Mouse (Mus musculus) embryonic facial prominence, embryonic 12.5 days (tissue): ENCODE results near the gene Tm9sf2. TPM values are rescaled to one million over a fixed set of nuclear protein-coding genes. Genes with fewer than 3 reads are reported as not detected.
"Not testable (repeated sequence)": the region's sequence is repeated elsewhere in the genome, so short reads cannot be mapped to it uniquely, and the experiment has no call there.

Experiments used
- ATAC-seq: fragments of 200-750 bp; cut with Nextera tagmentation; 2 replicates; pipeline ENCODE4 v1.8.0; 2017; ENCODE audit not compliant: insufficient number of reproducible peaks, insufficient read depth, low FRiP score, low TSS enrichment
- H3K27ac ChIP-seq: fragments of 300-500 bp; sonication (generic); 2 replicates; pipeline ENCODE4 v1.5.1; 2016; ENCODE audit warnings: mild to moderate bottlenecking
- H3K27me3 ChIP-seq: fragments of 300-500 bp; sonication (generic); 2 replicates; pipeline ENCODE4 v1.6.1; 2016; ENCODE audit warnings: mild to moderate bottlenecking, moderate library complexity
- H3K36me3 ChIP-seq: fragments of 300-500 bp; sonication (generic); 2 replicates; pipeline ENCODE4 v1.6.1; 2016; ENCODE audit warnings: mild to moderate bottlenecking
- H3K4me1 ChIP-seq: fragments of 300-500 bp; sonication (generic); 2 replicates; pipeline ENCODE4 v1.6.1; 2016
- H3K4me2 ChIP-seq: fragments of 300-500 bp; sonication (generic); replicated peaks from 2 replicates; pipeline ENCODE4 v1.6.1; 2016; ENCODE audit warnings: mild to moderate bottlenecking, moderate library complexity
- H3K4me3 ChIP-seq: fragments of 300-500 bp; sonication (generic); 2 replicates; pipeline ENCODE4 v1.5.1; 2016; ENCODE audit warnings: mild to moderate bottlenecking
- H3K9ac ChIP-seq: fragments of 300-500 bp; sonication (generic); 2 replicates; pipeline ENCODE4 v1.6.1; 2016; ENCODE audit warnings: mild to moderate bottlenecking, moderate library complexity
- H3K9me3 ChIP-seq: fragments of 300-500 bp; sonication (generic); 2 replicates; pipeline ENCODE4 v1.6.1; 2016; ENCODE audit warnings: mild to moderate bottlenecking, moderate library complexity
- WGBS: fragments of 180-500 bp; shearing (Covaris S2); methylation state at CpG from one replicate; pipeline ENCODE4 v1.1.7; 2016; 5-methylcytosine and 5-hydroxymethylcytosine counted together
- polyA plus RNA-seq: library from polyadenylated mRNA; unstranded; fragments of >200 nt; fragmentation: Nextera tagmentation; extraction: Ambion mirVana; gene quantifications from 2 replicates; pipeline ENCODE4 v1.2.1, GENCODE M21; 2016

Tm9sf2 gene
- 143 and 147 TPM in 2 replicates for polyA plus RNA-seq

DNA sequence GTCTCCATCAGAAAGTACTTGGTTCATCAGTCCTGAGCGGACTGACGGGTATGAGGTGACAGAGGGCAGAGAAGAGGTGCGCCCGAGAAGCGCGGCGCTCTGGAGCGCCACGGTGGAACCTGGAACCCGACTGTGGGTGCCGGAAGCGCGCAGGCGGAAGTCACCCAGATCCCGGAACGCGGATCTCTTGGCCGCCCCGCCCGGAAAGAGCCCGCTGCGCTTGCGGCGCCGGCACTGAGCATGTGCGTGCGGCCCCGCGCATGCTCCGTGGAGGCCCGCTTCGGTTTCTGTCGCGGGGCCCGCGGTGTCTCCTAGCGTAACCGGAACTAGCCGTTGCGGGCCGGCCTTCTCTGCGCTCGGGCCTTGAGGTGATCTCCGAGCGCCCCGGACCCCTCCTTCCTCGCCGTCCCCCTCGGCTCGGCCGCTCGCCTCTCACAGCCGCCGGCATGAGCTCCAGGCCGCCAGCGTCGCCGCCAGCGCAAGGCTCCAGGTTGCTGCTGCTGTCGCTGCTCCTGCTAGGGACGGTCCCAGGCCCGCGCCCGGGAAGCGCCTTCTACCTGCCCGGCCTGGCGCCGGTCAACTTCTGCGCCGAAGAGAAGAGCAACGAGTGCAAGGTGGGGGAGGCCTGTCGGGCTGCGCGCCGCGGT lies at the start of gene Tm9sf2:
TSS of gene Tm9sf2 (plus strand) at position 217 of the 647 bp plus-strand sequence.
- Histone ChIP-seq H3K36me3 (peaks cover 8% of the 10 kb centered on the region; the same call in 1 of the 2 replicates), H3K4me1 (peaks cover 22% of the 10 kb centered on the region), H3K9me3 (no peaks in the 10 kb centered on the region), H3K27ac (peak within 1 kb of the TSS; percentile 96), H3K27me3 (no peaks in the 10 kb centered on the region), H3K4me3 (peak within 1 kb of the TSS; percentile 100), H3K9ac (peak within 1 kb of the TSS; percentile 95), H3K4me2 (peak within 1 kb of the TSS; percentile 71)
- under 1% methylated on average over 76 of the region's 76 CpGs for WGBS
- peak; percentile 90 for ATAC-seq

DNA sequence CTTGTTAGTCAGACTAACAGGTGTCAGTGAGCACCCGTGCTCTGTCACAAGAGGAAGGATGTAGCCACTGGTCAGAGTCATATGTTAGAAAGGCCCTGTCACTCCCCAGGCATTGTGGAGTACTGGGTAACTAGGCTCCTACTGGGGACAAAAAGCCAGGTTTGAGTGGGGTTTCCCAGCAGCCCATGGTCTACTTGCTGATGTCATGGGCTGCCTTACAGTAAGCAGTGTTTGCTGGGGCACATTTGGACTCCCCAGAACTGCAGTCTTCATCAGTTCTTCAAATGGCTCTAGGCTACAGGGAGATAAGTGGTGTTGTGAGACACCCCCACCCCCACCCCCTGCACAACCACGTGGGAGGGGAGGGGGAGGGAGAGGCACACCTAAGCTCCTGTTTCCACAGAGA lies 48.9 kb upstream of the Tm9sf2 start:
- H3K4me2 ChIP-seq, result no peak overlapping the region
- ATAC-seq, result no peak
- 37% methylated on average over 2 of the region's 2 CpGs for WGBS

DNA sequence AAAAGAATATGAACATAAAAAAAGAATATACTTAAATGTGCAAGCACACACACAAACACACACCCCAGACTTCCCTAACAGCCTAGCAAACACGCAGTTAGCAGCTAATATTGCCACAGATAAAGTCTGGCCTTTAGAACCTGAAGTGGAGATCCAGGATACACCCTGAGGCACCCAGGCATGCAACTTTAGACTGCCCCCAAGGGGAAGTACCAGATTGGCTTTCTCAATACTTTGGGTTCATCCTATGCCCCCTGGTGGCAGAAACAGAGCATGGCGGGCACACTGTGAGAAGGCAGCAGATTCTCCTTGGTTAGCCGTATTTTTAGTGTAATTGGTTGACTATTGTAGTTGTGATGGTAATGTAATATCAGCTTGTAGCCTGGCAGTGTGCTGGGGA lies 46.2 kb upstream of the Tm9sf2 start:
- no peak for ATAC-seq
- Histone ChIP-seq H3K9ac (no peak overlapping the region), H3K27ac (no peak overlapping the region), H3K4me3 (no peak overlapping the region), H3K9me3 (no peaks in the 10 kb centered on the region), H3K27me3 (no peaks in the 10 kb centered on the region), H3K4me2 (no peak overlapping the region), H3K4me1 (no peaks in the 10 kb centered on the region), H3K36me3 (no peaks in the 10 kb centered on the region)
- 18% methylated on average over 3 of the region's 3 CpGs for WGBS

More for the DNA sequence above, 48.9 kb upstream of the Tm9sf2 start:
- no peaks in the 10 kb centered on the region for H3K4me1 ChIP-seq
- H3K27me3 ChIP-seq, result no peaks in the 10 kb centered on the region
- no peaks in the 10 kb centered on the region for H3K9me3 ChIP-seq
- H3K4me3 ChIP-seq, result no peak overlapping the region
- H3K27ac ChIP-seq, result no peak overlapping the region
- no peaks in the 10 kb centered on the region for H3K36me3 ChIP-seq
- H3K9ac ChIP-seq, result no peak overlapping the region

DNA sequence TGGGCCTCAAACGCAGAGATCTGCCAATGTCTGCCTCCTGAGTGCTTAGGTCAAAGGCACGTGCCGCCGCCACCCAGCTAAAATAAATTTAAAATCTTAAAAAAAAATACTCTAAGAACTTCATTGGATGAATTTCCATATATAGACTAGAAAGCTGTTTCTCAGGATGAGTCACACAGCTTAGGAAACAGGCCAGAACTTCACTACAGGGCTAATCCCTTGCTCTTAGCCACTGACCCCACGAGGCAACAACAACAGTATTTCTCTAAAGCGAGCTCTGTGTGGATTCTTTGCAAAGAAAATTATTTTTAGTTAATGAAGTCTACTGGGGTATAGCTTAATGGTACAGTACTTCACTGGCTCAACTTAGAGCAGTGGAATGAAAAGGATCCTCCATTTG lies 45.5 kb upstream of the Tm9sf2 start:
- no peaks in the 10 kb centered on the region for H3K27me3 ChIP-seq
- H3K9me3 ChIP-seq, result no peaks in the 10 kb centered on the region
- H3K36me3 ChIP-seq, result no peaks in the 10 kb centered on the region
- ATAC-seq, result no peak
- H3K4me3 ChIP-seq, result no peak overlapping the region
- H3K27ac ChIP-seq, result no peak overlapping the region
- H3K4me2 ChIP-seq, result no peak overlapping the region
- no peak overlapping the region for H3K9ac ChIP-seq
- 86% methylated on average over 6 of the region's 6 CpGs for WGBS
- H3K4me1 ChIP-seq, result no peaks in the 10 kb centered on the region

DNA sequence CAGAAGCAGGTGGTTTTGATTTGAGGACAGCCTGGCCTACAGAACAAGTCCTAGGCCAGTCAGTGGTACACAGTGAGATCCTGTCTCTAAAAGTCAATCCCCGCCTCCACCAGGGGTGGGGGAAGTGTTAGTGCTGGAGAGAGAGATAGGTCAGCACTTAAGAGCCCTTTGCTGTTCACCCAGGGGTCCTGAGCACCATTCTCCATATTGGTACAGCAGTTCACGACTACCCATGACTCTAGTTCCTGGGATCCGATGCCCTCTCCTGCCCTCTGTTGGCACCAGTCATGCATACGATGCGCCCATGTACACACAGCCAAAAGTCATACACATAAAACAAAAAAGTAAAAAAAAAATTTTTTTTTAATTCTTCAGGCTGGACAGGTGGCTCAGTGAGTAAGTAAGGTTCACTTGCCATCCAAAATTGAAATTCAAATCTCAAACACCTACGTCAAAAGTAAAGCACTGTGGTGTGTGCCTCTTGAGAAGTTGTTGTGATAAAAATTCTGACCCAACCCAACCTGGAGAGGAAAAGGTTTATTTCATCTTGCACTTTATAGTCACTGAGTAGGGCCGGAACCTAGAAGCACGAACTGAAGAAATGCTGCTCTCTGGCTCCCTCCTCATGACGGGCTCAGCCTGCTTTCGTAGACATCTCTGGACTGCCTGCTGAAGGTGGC lies 44.3 kb upstream of the Tm9sf2 start:
- H3K36me3 ChIP-seq, result no peaks in the 10 kb centered on the region
- H3K4me2 ChIP-seq, result no peak overlapping the region
- no peaks in the 10 kb centered on the region for H3K4me1 ChIP-seq
- no peak for ATAC-seq
- WGBS, result 79% methylated on average over 10 of the region's 10 CpGs
- H3K9me3 ChIP-seq, result no peaks in the 10 kb centered on the region
- no peak overlapping the region for H3K27ac ChIP-seq
- no peaks in the 10 kb centered on the region for H3K27me3 ChIP-seq
- no peak overlapping the region for H3K9ac ChIP-seq
- no peak overlapping the region for H3K4me3 ChIP-seq

DNA sequence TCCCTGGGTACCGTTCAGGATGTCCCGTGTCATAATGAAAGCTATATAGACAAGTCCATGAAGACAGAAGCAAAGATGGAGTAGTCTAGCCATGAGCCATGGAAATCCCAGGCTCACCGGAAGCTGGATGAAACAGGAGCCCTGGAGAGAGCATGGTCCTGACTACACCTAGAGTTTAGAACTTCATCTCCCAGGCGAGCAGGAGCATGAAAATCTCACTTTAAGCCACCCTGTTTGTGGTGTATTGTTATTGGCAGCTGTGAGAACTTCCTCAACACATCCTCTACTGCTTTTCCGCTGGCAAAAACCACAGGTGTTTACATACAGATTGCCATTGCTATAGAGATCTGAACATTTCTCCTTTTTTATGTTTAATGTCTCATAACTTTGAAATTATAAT lies 43.2 kb upstream of the Tm9sf2 start:
- Histone ChIP-seq H3K4me3 (no peak overlapping the region), H3K9me3 (no peaks in the 10 kb centered on the region), H3K4me2 (no peak overlapping the region), H3K4me1 (no peaks in the 10 kb centered on the region), H3K27me3 (no peaks in the 10 kb centered on the region), H3K27ac (no peak overlapping the region), H3K9ac (no peak overlapping the region), H3K36me3 (no peaks in the 10 kb centered on the region)
- WGBS, result 74% methylated on average over 5 of the region's 5 CpGs
- no peak for ATAC-seq

DNA sequence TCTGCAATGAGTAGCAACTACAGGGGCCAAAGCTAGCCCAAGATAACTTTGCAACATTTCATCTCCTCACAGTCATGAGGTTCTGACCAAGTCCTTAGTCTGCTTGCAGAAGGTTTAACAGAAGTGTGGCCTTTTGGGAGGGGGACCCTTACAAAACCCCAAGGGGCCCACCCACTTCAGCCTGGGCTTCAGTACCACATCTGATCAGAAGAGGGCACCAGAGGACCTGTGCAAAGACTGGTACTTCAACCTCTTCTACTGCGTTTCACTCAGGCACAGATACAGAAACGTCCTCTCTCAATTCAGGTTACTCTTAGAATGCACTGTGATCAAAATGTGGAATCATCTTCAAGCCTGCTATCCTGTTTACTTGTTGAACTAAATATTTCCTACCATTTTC lies 42.3 kb upstream of the Tm9sf2 start:
- Histone ChIP-seq H3K4me3 (no peak overlapping the region), H3K36me3 (no peaks in the 10 kb centered on the region), H3K27me3 (no peaks in the 10 kb centered on the region), H3K4me2 (no peak overlapping the region), H3K4me1 (no peaks in the 10 kb centered on the region), H3K9ac (no peak overlapping the region), H3K9me3 (no peaks in the 10 kb centered on the region), H3K27ac (no peak overlapping the region)
- 6% methylated on average over 2 of the region's 2 CpGs for WGBS
- ATAC-seq, result no peak

DNA sequence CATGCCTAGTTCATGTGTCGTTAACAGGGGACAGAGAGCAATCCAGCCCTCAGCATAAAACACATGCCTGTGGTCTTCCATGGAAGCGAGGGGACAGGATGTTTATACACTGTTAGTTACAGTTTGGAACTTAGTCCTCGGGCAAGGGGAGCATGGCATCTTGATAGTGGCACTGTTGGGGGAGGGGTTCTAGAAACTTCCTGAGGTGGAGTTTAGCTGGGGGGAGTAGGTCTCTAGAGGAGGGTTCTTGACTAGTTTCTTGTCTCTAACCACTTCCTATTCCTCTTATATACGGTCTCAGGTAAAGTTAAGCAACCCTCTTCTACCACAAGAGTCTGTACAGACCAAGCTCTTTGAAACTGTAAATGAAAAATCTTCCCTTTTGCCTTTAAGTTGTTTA lies 40.6 kb upstream of the Tm9sf2 start:
- Histone ChIP-seq H3K27me3 (no peaks in the 10 kb centered on the region), H3K4me2 (no peak overlapping the region), H3K4me1 (no peaks in the 10 kb centered on the region), H3K4me3 (no peak overlapping the region), H3K36me3 (no peaks in the 10 kb centered on the region), H3K27ac (no peak overlapping the region), H3K9me3 (no peaks in the 10 kb centered on the region), H3K9ac (no peak overlapping the region)
- no peak for ATAC-seq
- WGBS, result 60% methylated on average over 4 of the region's 4 CpGs

DNA sequence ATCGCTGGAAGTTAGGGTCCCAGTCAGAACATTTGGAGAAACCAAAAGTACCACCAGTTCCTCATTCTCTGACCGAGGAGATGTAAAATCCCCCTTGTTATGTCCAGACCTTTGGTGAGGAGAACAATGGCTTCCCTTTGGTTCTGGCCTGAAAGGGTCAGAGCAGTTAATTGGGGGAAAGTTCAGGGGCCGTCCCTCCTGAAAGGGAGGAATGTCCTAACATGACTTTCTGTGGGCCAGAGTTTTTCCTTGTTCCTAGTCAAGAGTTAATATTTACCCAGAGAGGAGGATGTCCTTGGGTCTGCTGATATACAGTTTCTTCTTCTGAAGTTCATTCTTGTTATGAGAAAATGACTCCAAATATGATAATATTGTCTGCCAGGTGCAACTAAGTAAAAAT lies 38.8 kb upstream of the Tm9sf2 start:
- H3K9ac ChIP-seq, H3K4me2 ChIP-seq, H3K36me3 ChIP-seq, ATAC-seq, H3K27me3 ChIP-seq, H3K9me3 ChIP-seq, H3K27ac ChIP-seq, H3K4me3 ChIP-seq, H3K4me1 ChIP-seq: not testable (repeated sequence)
- WGBS, result 41% methylated on average over 3 of the region's 3 CpGs

DNA sequence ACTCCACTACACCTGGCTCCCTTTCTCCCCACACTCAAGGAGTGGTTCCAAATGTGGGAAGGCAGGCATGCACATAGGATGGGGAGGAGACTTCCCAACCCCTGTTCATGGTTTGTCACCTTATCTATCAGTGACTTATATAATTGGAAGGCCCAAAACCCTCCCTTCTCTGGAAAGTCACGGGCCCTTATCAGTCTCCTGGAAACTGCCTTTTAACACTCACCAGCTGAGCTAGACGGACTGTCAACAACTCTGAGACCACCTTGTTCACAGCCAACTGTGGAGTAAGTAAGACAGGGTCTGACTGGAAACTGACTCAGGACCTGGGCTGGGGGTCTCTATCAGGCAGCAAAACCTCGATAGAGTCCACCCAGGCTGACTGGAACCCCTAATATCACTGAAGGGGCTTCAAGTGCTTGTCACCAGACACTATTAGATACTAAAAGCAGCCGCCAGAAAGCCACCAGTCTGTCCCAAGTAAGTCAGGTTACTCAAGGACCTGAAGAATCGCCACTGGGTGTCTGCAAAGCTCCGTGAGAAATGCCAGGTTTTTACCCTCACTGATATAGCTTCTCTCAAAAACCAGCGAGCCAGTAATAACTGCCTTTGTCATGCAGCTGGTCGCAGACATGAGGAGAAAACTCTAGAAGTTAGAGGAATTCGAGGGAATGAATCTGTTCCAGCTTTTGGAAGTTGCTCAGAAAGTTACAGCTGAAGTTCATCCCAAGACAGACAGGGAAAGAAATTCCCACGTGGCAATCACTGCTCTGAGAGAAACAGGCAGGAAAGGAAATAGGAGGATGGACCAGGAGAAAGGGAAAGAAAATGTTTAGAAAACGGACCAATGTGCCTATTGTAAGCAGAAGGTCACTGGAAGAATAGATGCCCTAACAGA lies 37.8 kb upstream of the Tm9sf2 start:
- no peak overlapping the region for H3K4me2 ChIP-seq
- H3K27me3 ChIP-seq, result no peaks in the 10 kb centered on the region
- no peak overlapping the region for H3K4me3 ChIP-seq
- no peak overlapping the region for H3K27ac ChIP-seq
- H3K9me3 ChIP-seq, result no peaks in the 10 kb centered on the region
- no peak for ATAC-seq
- no peaks in the 10 kb centered on the region for H3K36me3 ChIP-seq
- 65% methylated on average over 11 of the region's 11 CpGs for WGBS
- no peak overlapping the region for H3K9ac ChIP-seq
- H3K4me1 ChIP-seq, result no peaks in the 10 kb centered on the region

DNA sequence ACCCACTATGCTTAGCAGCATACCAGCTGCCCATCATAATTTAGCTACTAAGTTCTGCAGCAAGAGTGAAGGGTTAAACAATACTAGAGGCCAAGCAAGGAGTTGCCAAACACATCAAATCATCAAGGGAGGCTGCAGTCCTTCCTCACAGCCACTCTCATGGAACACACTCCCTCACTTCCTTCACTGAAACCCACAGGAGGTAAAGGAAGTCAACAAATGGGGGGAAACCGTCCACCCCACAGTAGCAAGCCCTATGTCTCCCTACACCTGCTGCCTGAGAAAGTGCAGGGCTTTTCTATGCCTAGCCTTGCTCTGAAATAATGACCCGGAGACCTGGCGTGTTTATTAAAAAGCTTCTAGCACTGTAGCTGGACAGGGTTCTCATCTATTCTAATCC lies 36.9 kb upstream of the Tm9sf2 start:
- Histone ChIP-seq H3K27ac (no peak overlapping the region), H3K9me3 (no peaks in the 10 kb centered on the region), H3K4me1 (no peaks in the 10 kb centered on the region), H3K4me2 (no peak overlapping the region), H3K36me3 (no peaks in the 10 kb centered on the region), H3K4me3 (no peak overlapping the region), H3K27me3 (no peaks in the 10 kb centered on the region), H3K9ac (no peak overlapping the region)
- WGBS, result 78% methylated on average over 3 of the region's 3 CpGs
- ATAC-seq, result no peak

DNA sequence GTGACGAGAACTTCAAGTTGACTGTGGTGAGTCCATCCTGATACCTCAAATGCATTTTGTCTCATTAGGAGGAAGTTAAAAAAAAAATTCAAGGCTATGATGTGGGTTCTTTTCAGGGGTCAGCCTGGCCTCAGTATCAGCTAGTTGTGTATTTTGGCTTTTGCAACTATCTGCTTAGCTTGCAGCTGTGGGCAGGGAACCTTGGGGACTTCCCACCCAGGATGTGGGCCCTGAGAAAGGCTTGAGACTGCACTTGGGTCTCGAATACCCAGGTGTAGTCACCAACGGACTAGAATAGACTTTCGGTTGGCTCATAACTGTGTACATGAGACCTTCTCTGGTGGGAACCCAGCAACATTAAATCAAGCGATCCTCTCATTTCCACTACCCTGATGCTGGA lies 33.4 kb upstream of the Tm9sf2 start:
- WGBS, result 90% methylated on average over 5 of the region's 5 CpGs
- H3K9me3 ChIP-seq, result no peaks in the 10 kb centered on the region
- no peak overlapping the region for H3K27ac ChIP-seq
- no peaks in the 10 kb centered on the region for H3K4me1 ChIP-seq
- no peak overlapping the region for H3K4me2 ChIP-seq
- ATAC-seq, result no peak
- H3K27me3 ChIP-seq, result no peaks in the 10 kb centered on the region
- H3K4me3 ChIP-seq, result no peak overlapping the region
- H3K36me3 ChIP-seq, result no peaks in the 10 kb centered on the region
- H3K9ac ChIP-seq, result no peak overlapping the region
